Mouse (Mus musculus): ENCODE data around the gene Cdkl4.

- no peak for TF ChIP-seq CTCF (IDR thresholded peaks at IDR 0.05; ENCODE audit: control insufficient read depth, insufficient read depth, low read length)
- TF ChIP-seq POLR2A (IDR thresholded peaks at IDR 0.05; ENCODE audit: borderline replicate concordance, control insufficient read depth, low read depth, low read length): no peak
These were observed 101.1 kb downstream of the Cdkl4 start for GRCm38 (mm10) chr17:80476496-80476895.
